ENCODE assay signal across 7 mouse cellular contexts in the genomic region with DNA sequence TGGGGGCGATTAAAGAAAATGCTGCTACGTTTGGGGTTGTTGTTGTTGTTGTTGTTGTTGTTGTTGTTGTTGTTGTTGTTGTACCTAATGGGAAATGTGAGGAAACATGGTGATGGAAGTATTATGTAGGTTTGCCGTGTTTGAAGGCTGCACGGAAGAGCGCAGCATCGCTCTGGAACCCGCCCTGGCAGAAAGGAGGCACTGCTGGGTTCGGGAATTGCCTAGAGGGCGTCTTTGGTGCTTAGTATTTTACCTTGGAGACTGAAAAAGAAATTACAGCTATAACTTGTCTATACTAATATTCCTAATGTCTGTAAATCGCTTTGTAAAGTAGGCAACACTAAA. TPM values are rescaled to one million over a fixed set of nuclear protein-coding genes. Genes with fewer than 3 reads are reported as not detected.
DNase-seq lines count a peak whose midpoint lies in the region; ATAC-seq and TF ChIP-seq lines count a peak whose summit lies in the region.

No protein-coding gene starts in this region.

- H3K27me3 ChIP-seq in E14TG2a.4 (ENCODE audit: insufficient read depth, low read length): peaks cover 18% of the 10 kb centered on the region
- H3K27me3 ChIP-seq in embryonic facial prominence, embryonic 11.5 days (ENCODE audit: control insufficient read depth, insufficient read depth, low read length): peaks cover 4% of the 10 kb centered on the region
- peaks cover 9% of the 10 kb centered on the region for H3K27me3 ChIP-seq in intestine, postnatal 0 days (replicated peaks; ENCODE audit: control insufficient read depth, insufficient read depth, low read length)
- H3K27me3 ChIP-seq in stomach, postnatal 0 days (ENCODE audit: control insufficient read depth, insufficient read depth, low read length): peaks cover 3% of the 10 kb centered on the region; the same call in 1 of the 2 replicates

- peak overlapping the region; percentile 79 for H3K4me3 ChIP-seq in E14TG2a.4 (replicated peaks; ENCODE audit: low read length)
- peak overlapping the region; percentile 62 for H3K4me3 ChIP-seq in embryonic facial prominence, embryonic 11.5 days (ENCODE audit: low read depth, low read length)
- H3K4me3 ChIP-seq in intestine, postnatal 0 days (ENCODE audit: low read depth, low read length): peak overlapping the region; percentile 63
- H3K4me3 ChIP-seq in stomach, postnatal 0 days (ENCODE audit: low read depth, low read length): peak overlapping the region; percentile 59

- peak overlapping the region; percentile 81 for H3K4me2 ChIP-seq in embryonic facial prominence, embryonic 11.5 days (ENCODE audit: low read depth, low read length)
- H3K4me2 ChIP-seq in intestine, postnatal 0 days (replicated peaks; ENCODE audit: low read depth): peak overlapping the region; percentile 95
- H3K4me2 ChIP-seq in stomach, postnatal 0 days (replicated peaks; ENCODE audit: low read depth): peak overlapping the region; percentile 93

- peak; percentile 54 for DNase-seq in embryonic facial prominence, embryonic 11.5 days (ENCODE audit: low spot score)
- DNase-seq in lung, postnatal 36 days: peak; percentile 3
- DNase-seq in stomach, postnatal 0 days (ENCODE audit: low spot score): no peak
- DNase-seq in gastrocnemius, adult 8-10 months (ENCODE audit: low spot score in 2 of 2): no peak

- no peak overlapping the region for H3K27ac ChIP-seq in embryonic facial prominence, embryonic 11.5 days (replicated peaks; ENCODE audit: low read depth, low read length)
- no peak overlapping the region for H3K27ac ChIP-seq in intestine, postnatal 0 days (ENCODE audit: low read depth, low read length)
- no peak overlapping the region for H3K27ac ChIP-seq in stomach, postnatal 0 days (replicated peaks)

- no peak for TF ChIP-seq EP300 in stomach, postnatal 0 days (optimal IDR thresholded peaks at IDR 0.05)

- ATAC-seq in CD4-positive, CD25-positive, alpha-beta regulatory T cell, adult 4 months: peak; percentile 57
- peak; percentile 70 for ATAC-seq in embryonic facial prominence, embryonic 11.5 days (replicated peaks; ENCODE audit: insufficient number of reproducible peaks, low FRiP score, low TSS enrichment, low read depth)
- no peak for ATAC-seq in intestine, postnatal 0 days
- peak; percentile 15; the same call in 1 of the 2 replicates for ATAC-seq in stomach, postnatal 0 days (ENCODE audit: low FRiP score, low TSS enrichment)

- WGBS in embryonic facial prominence, embryonic 11.5 days: 2% methylated on average over 10 of the region's 10 CpGs
- 7% methylated on average over 10 of the region's 10 CpGs for WGBS in intestine, postnatal 0 days
- WGBS in stomach, postnatal 0 days: 2% methylated on average over 10 of the region's 10 CpGs

- no peak for TF ChIP-seq CTCF in E14TG2a.4 (conservative IDR thresholded peaks at IDR 0.05; ENCODE audit: low read length)
- peak; percentile 28; the same call in 1 of the 2 replicates for TF ChIP-seq CTCF in intestine, postnatal 0 days (IDR thresholded peaks at IDR 0.05; ENCODE audit: low read depth)
- peak; percentile 51 for TF ChIP-seq CTCF in stomach, postnatal 0 days (IDR thresholded peaks at IDR 0.05; ENCODE audit: low read depth)

- H3K9ac ChIP-seq in embryonic facial prominence, embryonic 11.5 days (replicated peaks; ENCODE audit: low read length): peak overlapping the region; percentile 65
- H3K9ac ChIP-seq in intestine, postnatal 0 days (ENCODE audit: low read depth, low read length): peak overlapping the region; percentile 31; the same call in 1 of the 2 replicates
- peak overlapping the region; percentile 45; the same call in 1 of the 2 replicates for H3K9ac ChIP-seq in stomach, postnatal 0 days (ENCODE audit: low read length)

- H3K36me3 ChIP-seq in E14TG2a.4 (ENCODE audit: insufficient read depth, low read length): no peaks in the 10 kb centered on the region
- H3K36me3 ChIP-seq in embryonic facial prominence, embryonic 11.5 days (replicated peaks; ENCODE audit: control insufficient read depth, insufficient read depth, low read depth, low read length): no peaks in the 10 kb centered on the region
- no peaks in the 10 kb centered on the region for H3K36me3 ChIP-seq in intestine, postnatal 0 days (ENCODE audit: control insufficient read depth, insufficient read depth)
- no peaks in the 10 kb centered on the region for H3K36me3 ChIP-seq in stomach, postnatal 0 days (ENCODE audit: control insufficient read depth, insufficient read depth, low read length)

- H3K4me1 ChIP-seq in E14TG2a.4 (replicated peaks; ENCODE audit: low read depth, low read length): peaks cover 6% of the 10 kb centered on the region
- no peaks in the 10 kb centered on the region for H3K4me1 ChIP-seq in embryonic facial prominence, embryonic 11.5 days (ENCODE audit: control insufficient read depth, insufficient read depth, low read length)
- H3K4me1 ChIP-seq in intestine, postnatal 0 days (replicated peaks; ENCODE audit: control insufficient read depth, insufficient read depth, low read length): no peaks in the 10 kb centered on the region
- no peaks in the 10 kb centered on the region for H3K4me1 ChIP-seq in stomach, postnatal 0 days (replicated peaks; ENCODE audit: control insufficient read depth, insufficient read depth)

- H3K9me3 ChIP-seq in E14TG2a.4 (ENCODE audit: low read length): no peaks in the 10 kb centered on the region
- H3K9me3 ChIP-seq in embryonic facial prominence, embryonic 11.5 days (replicated peaks; ENCODE audit: control insufficient read depth, low read length): no peaks in the 10 kb centered on the region
- H3K9me3 ChIP-seq in intestine, postnatal 0 days (ENCODE audit: control insufficient read depth): no peaks in the 10 kb centered on the region
- no peaks in the 10 kb centered on the region for H3K9me3 ChIP-seq in stomach, postnatal 0 days (ENCODE audit: control insufficient read depth, low read length)

RNA-seq across cellular contexts. Expression of gene Hdac9, which starts 9.4 kb away (rescaled TPM):
- 1 to 10 TPM; 3.2 to 3.6 TPM for polyA plus RNA-seq in CD4-positive, CD25-positive, alpha-beta regulatory T cell, adult 4 months (2017; shearing (Covaris generic))
- 6.7 TPM in 2 replicates for polyA plus RNA-seq in embryonic facial prominence, embryonic 11.5 days (2014; fragmentation: Nextera tagmentation; extraction: Ambion mirVana)
- 1.4 and 1.6 TPM in 2 replicates for polyA plus RNA-seq in intestine, postnatal 0 days (2015; fragmentation: Nextera tagmentation; extraction: Ambion mirVana)
- 1.5 and 1.7 TPM in 2 replicates for polyA plus RNA-seq in stomach, postnatal 0 days (2015; fragmentation: Nextera tagmentation; extraction: Ambion mirVana)
- total RNA-seq in gastrocnemius, adult 8-10 months (2022): 1 to 10 TPM; 3.6 to 6.6 (median 5.9) TPM

Comparison
In these comparisons a context has a peak if more than half of its experiments do, and no peak if none do; other contexts are left out.
1. DNase-seq: peak in embryonic facial prominence, embryonic 11.5 days (single experiment) and lung, postnatal 36 days (single experiment); none in stomach, postnatal 0 days (single experiment) and gastrocnemius, adult 8-10 months (0 of 2).
2. Peak in every context shown above with its lines, with median percentiles within 50 percentile points of each other: H3K4me3 ChIP-seq, H3K4me2 ChIP-seq and H3K9ac ChIP-seq.